Mouse (Mus musculus): ENCODE measurements at regions not wholly inside any gene's neighbourhood (a gene's known extent, or its start where the extent isn't known, plus 50 kb on each side); places are given as distances from the start of the nearest gene placed in this dataset.
"Not testable (repeated sequence)": the region's sequence is repeated elsewhere in the genome, so short reads cannot be mapped to it uniquely, and the experiment has no call there.

GRCm38 (mm10) chr12:93754505-93754904, 1905.5 kb upstream of the Sel1l start:
- TF ChIP-seq GATA1 (IDR thresholded peaks at IDR 0.05; ENCODE audit: borderline replicate concordance, low read length); CTCF (IDR thresholded peaks at IDR 0.05; ENCODE audit: low read depth, low read length); POLR2AphosphoS5 (IDR thresholded peaks at IDR 0.05; ENCODE audit: insufficient replicate concordance, low read depth, low read length); TAL1 (conservative IDR thresholded peaks at IDR 0.05; ENCODE audit: low read depth, low read length): not testable (repeated sequence)
